15 mouse cellular contexts compared by ENCODE assay signal in the genomic region with DNA sequence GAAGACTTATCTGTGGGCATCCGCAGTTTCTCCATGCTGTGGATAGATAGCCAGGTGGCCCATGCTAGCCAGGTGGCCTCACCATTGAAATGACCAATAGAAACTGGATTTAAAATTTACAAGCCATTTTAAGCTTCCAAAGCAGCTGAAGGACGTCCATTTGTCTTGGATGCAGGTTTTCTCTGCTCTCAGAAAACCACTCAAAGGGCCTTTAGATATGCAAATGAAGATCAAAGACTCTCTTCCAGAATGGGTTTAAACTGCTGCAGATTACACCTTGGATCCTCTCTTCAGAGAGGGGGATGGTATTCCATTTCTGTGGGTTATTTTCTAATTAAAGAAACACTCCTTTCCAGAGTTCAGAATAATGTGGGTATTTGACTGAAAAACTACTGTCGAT.
"Had no signal": no experiment of that assay in that cellular context is flagged by ENCODE, and none has a peak within 500 bp of the region (broad histone marks: within the 10 kb centered on the region; RNA-seq: fewer than 3 reads in every experiment).

No protein-coding gene starts in this region.

- H3K9ac ChIP-seq: liver, postnatal 0 days; lung, embryonic 15.5 days; midbrain, embryonic 13.5 days; midbrain, embryonic 15.5 days; neural tube, embryonic 12.5 days; stomach, embryonic 15.5 days had no signal

- H3K36me3 ChIP-seq: lung, embryonic 15.5 days; midbrain, embryonic 13.5 days; midbrain, embryonic 15.5 days; neural tube, embryonic 12.5 days; stomach, embryonic 15.5 days had no signal

- H3K9me3 ChIP-seq: lung, embryonic 15.5 days; megakaryocyte, embryonic 14.5 days; midbrain, embryonic 13.5 days; midbrain, embryonic 15.5 days; neural tube, embryonic 12.5 days; stomach, embryonic 15.5 days had no signal

- DNase-seq: liver, postnatal 0 days; lung, adult 2 months; lung, postnatal 14 days; lung, postnatal 36 days; right cerebral cortex, postnatal 14 days; thymus, adult 2 months; thymus, postnatal 36 days had no signal

- H3K4me3 ChIP-seq: lung, embryonic 15.5 days; megakaryocyte, embryonic 14.5 days; midbrain, embryonic 13.5 days; midbrain, embryonic 15.5 days; neural tube, embryonic 12.5 days; stomach, embryonic 15.5 days had no signal

- H3K4me1 ChIP-seq: lung, embryonic 15.5 days; megakaryocyte, embryonic 14.5 days; midbrain, embryonic 15.5 days; neural tube, embryonic 12.5 days; stomach, embryonic 15.5 days had no signal

- H3K27ac ChIP-seq: lung, embryonic 15.5 days; macrophage; midbrain, embryonic 13.5 days; midbrain, embryonic 15.5 days; neural tube, embryonic 12.5 days; stomach, embryonic 15.5 days; stomach, postnatal 0 days had no signal
